8 mouse cellular contexts compared by ENCODE assay signal in the genomic region with DNA sequence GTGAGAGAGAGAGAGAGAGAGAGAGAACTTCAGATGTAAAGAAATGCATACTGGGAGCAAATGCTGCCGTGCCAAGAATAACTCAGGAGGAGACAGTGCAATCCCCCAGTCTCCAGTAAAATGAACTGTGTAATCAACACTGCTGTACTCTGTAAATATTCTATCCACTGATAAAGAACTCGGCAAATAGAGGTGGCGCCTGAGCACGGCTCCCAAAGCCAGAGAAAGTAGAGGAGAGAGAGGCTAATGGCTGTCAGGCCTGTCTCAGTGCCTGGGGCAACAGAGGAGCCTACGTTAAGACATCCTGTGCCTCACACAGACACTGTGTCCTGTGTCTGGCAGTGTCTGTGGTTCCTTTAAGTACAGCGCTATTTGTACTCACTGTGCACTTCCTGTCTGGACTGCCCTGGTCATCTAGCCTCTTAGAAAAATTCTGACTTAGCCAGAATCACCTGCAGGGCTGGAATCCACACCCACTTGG.
DNase-seq lines count a peak whose midpoint lies in the region; ATAC-seq lines count a peak whose summit lies in the region.

No protein-coding gene starts in this region.

- peaks cover 7% of the 10 kb centered on the region for H3K4me1 ChIP-seq in embryonic facial prominence, embryonic 14.5 days (ENCODE audit: control insufficient read depth, insufficient read depth, low read length)
- H3K4me1 ChIP-seq in midbrain, embryonic 13.5 days (replicated peaks): no peaks in the 10 kb centered on the region; the same call in 1 of the 2 replicates

- no peaks in the 10 kb centered on the region for H3K9me3 ChIP-seq in embryonic facial prominence, embryonic 14.5 days (ENCODE audit: control insufficient read depth, low read length)
- H3K9me3 ChIP-seq in midbrain, embryonic 13.5 days: no peaks in the 10 kb centered on the region

- H3K9ac ChIP-seq in embryonic facial prominence, embryonic 14.5 days (ENCODE audit: low read depth, low read length): no peak overlapping the region
- H3K9ac ChIP-seq in midbrain, embryonic 13.5 days (replicated peaks): no peak overlapping the region

- H3K4me2 ChIP-seq in embryonic facial prominence, embryonic 14.5 days (ENCODE audit: low read depth, low read length): no peak overlapping the region
- no peak overlapping the region for H3K4me2 ChIP-seq in midbrain, embryonic 13.5 days (replicated peaks)

- H3K27ac ChIP-seq in embryonic facial prominence, embryonic 14.5 days (replicated peaks; ENCODE audit: low read depth, low read length): peak overlapping the region; percentile 1; the same call in 1 of the 2 replicates
- 0 out of 2 replicates have a peak overlapping the region, but pooled peaks have one; percentile 25 for H3K27ac ChIP-seq in midbrain, embryonic 13.5 days

- peak; percentile 64; the same call in 1 of the 2 replicates for ATAC-seq in embryonic facial prominence, embryonic 14.5 days (ENCODE audit: low read depth)
- no peak for ATAC-seq in midbrain, embryonic 13.5 days

- 19% methylated on average over 6 of the region's 6 CpGs for WGBS in embryonic facial prominence, embryonic 14.5 days
- WGBS in midbrain, embryonic 13.5 days: 72% methylated on average over 6 of the region's 6 CpGs

- H3K4me3 ChIP-seq in embryonic facial prominence, embryonic 14.5 days (ENCODE audit: low read depth, low read length): no peak overlapping the region
- H3K4me3 ChIP-seq in midbrain, embryonic 13.5 days (replicated peaks): no peak overlapping the region

- no peaks in the 10 kb centered on the region for H3K36me3 ChIP-seq in embryonic facial prominence, embryonic 14.5 days (ENCODE audit: control insufficient read depth, insufficient read depth, low read length)
- H3K36me3 ChIP-seq in midbrain, embryonic 13.5 days: no peaks in the 10 kb centered on the region

- H3K27me3 ChIP-seq in embryonic facial prominence, embryonic 14.5 days (replicated peaks; ENCODE audit: control insufficient read depth, insufficient read depth, low read length): no peaks in the 10 kb centered on the region
- no peaks in the 10 kb centered on the region for H3K27me3 ChIP-seq in midbrain, embryonic 13.5 days

- DNase-seq in heart, adult 8-10 months (ENCODE audit: low spot score): peak; percentile 40
- no peak for DNase-seq in heart, postnatal 4 days
- DNase-seq in embryonic facial prominence, embryonic 14.5 days (ENCODE audit: low spot score): peak; percentile 65
- DNase-seq in kidney, postnatal 36 days: peak; percentile 38 to 64
- no peak for DNase-seq in ovary, adult 18-20 months (ENCODE audit: low spot score)
- DNase-seq in adrenal gland, adult 18-20 months (ENCODE audit: low spot score in 2 of 2): no peak
- no peak for DNase-seq in spleen, postnatal 10 days (ENCODE audit: low spot score in 2 of 2)

Comparison
In these comparisons a context has a peak if more than half of its experiments do, and no peak if none do; other contexts are left out.
1. DNase-seq: peak in heart, adult 8-10 months (single experiment), embryonic facial prominence, embryonic 14.5 days (single experiment) and kidney, postnatal 36 days (2 of 2); none in heart, postnatal 4 days (single experiment), ovary, adult 18-20 months (single experiment), adrenal gland, adult 18-20 months (0 of 2) and spleen, postnatal 10 days (0 of 2).